Mouse (Mus musculus) myocyte (in vitro differentiated cells): ENCODE results near the gene Arpc5l.

Experiments
- CEBPB ChIP-seq: IDR thresholded peaks from 2 replicates; pipeline ENCODE4 v1.6.1; 2011; ENCODE audit warnings: mild to moderate bottlenecking, moderate library complexity; ENCODE audit not compliant: poor library complexity, insufficient read depth, severe bottlenecking
- E2F4 ChIP-seq: IDR thresholded peaks from one replicate; pipeline ENCODE4 v1.6.1; 2011; ENCODE audit warnings: mild to moderate bottlenecking, control low read depth, moderate library complexity; ENCODE audit not compliant: insufficient read depth
- MAX ChIP-seq: IDR thresholded peaks from one replicate; pipeline ENCODE4 v1.6.1; 2011; ENCODE audit warnings: low read depth, mild to moderate bottlenecking, control low read depth
- MYOD1 ChIP-seq, 3 experiments: IDR thresholded peaks; one replicate each; pipeline ENCODE4 v1.6.1; 2011; ENCODE audit warnings: control low read depth in 2 of 3, low read depth in 2 of 3, mild to moderate bottlenecking in 2 of 3, moderate library complexity in 1 of 3; ENCODE audit not compliant: insufficient read length in 2 of 3, control insufficient read depth in 1 of 3
- MYOG ChIP-seq, 3 experiments: IDR thresholded peaks; one replicate each; pipeline ENCODE4 v1.6.1; 2011; ENCODE audit warnings: control low read depth in 2 of 3, low read depth in 2 of 3, mild to moderate bottlenecking in 2 of 3; ENCODE audit not compliant: insufficient read length in 2 of 3, control insufficient read depth in 1 of 3, insufficient read depth in 1 of 3
- POLR2A ChIP-seq: IDR thresholded peaks from one replicate; pipeline ENCODE4 v1.6.1; 2011; ENCODE audit warnings: low read depth, mild to moderate bottlenecking, control low read depth, moderate library complexity; ENCODE audit not compliant: insufficient read length
- POLR2AphosphoS2 ChIP-seq: IDR thresholded peaks from one replicate; pipeline ENCODE4 v1.6.1; 2011; ENCODE audit warnings: low read depth, control low read depth; ENCODE audit not compliant: insufficient read length
- TCF12 ChIP-seq: IDR thresholded peaks from one replicate; pipeline ENCODE4 v1.6.1; 2011; ENCODE audit warnings: mild to moderate bottlenecking, control low read depth; ENCODE audit not compliant: poor library complexity, insufficient read depth, severe bottlenecking
- TCF3 ChIP-seq: IDR thresholded peaks from one replicate; pipeline ENCODE4 v1.6.1; 2011; ENCODE audit warnings: low read depth, control low read depth; ENCODE audit not compliant: insufficient read length
- USF1 ChIP-seq: IDR thresholded peaks from one replicate; pipeline ENCODE4 v1.6.1; 2011; ENCODE audit warnings: low read depth, mild to moderate bottlenecking, control low read depth, moderate library complexity

- no peak for TF ChIP-seq TCF12
- TF ChIP-seq MYOG (IDR thresholded peaks at IDR 0.05; ENCODE audit: control insufficient read depth in 1 of 3, insufficient read depth in 1 of 3, insufficient read length in 2 of 3, low read depth in 2 of 3), result no peak
- no peak for TF ChIP-seq TCF3
- no peak for TF ChIP-seq POLR2A
- TF ChIP-seq USF1, result no peak
- TF ChIP-seq MAX, result no peak
- no peak for TF ChIP-seq CEBPB
- TF ChIP-seq E2F4, result no peak
- TF ChIP-seq POLR2AphosphoS2, result no peak
- no peak for TF ChIP-seq MYOD1 (IDR thresholded peaks at IDR 0.05; ENCODE audit: control insufficient read depth in 1 of 3, insufficient read length in 2 of 3, low read depth in 2 of 3)
Observed at GRCm38 (mm10) chr2:39012768-39013279, 7.7 kb downstream of the Arpc5l start.
